Mouse (Mus musculus): Measurements from ENCODE around the gene Brd1. TPM values are rescaled to one million over a fixed set of nuclear protein-coding genes. Genes with fewer than 3 reads are reported as not detected.

Gene Brd1
- polyA plus RNA-seq, 1 experiment from 2014 or later = 15.0 TPM

GRCm38 (mm10) chr15:88675998-88676397 is 58.0 kb downstream of the Brd1 start:
- no peak overlapping the region for H3K27ac ChIP-seq (replicated peaks)
- peak; percentile 69 for ATAC-seq (ENCODE audit: low FRiP score, low read depth)
- WGBS = 50% methylated on average over 5 of the region's 5 CpGs
- no peak overlapping the region for H3K4me2 ChIP-seq
- H3K36me3 ChIP-seq = no peaks in the 10 kb centered on the region
- H3K4me3 ChIP-seq = no peak overlapping the region
- no peaks in the 10 kb centered on the region for H3K27me3 ChIP-seq
- peaks cover 9% of the 10 kb centered on the region for H3K4me1 ChIP-seq (replicated peaks)
- no peak overlapping the region for H3K9ac ChIP-seq
- no peaks in the 10 kb centered on the region for H3K9me3 ChIP-seq

- Histone ChIP-seq H3K27ac (replicated peaks) (no peak overlapping the region), H3K4me1 (replicated peaks) (no peaks in the 10 kb centered on the region), H3K9me3 (no peaks in the 10 kb centered on the region), H3K4me3 (no peak overlapping the region), H3K9ac (no peak overlapping the region), H3K27me3 (no peaks in the 10 kb centered on the region; the same call in 1 of the 2 replicates), H3K36me3 (no peaks in the 10 kb centered on the region), H3K4me2 (no peak overlapping the region)
- WGBS = 85% methylated on average over 2 of the region's 2 CpGs
- ATAC-seq (ENCODE audit: low FRiP score, low read depth) = no peak
Observed at GRCm38 (mm10) chr15:88668693-88669092, 65.3 kb downstream of the Brd1 start.

- Histone ChIP-seq H3K27me3 (peaks cover 8% of the 10 kb centered on the region; the same call in 1 of the 2 replicates), H3K4me1 (replicated peaks) (no peaks in the 10 kb centered on the region), H3K9ac (no peak overlapping the region), H3K36me3 (no peaks in the 10 kb centered on the region), H3K4me3 (no peak overlapping the region), H3K27ac (replicated peaks) (no peak overlapping the region), H3K9me3 (no peaks in the 10 kb centered on the region), H3K4me2 (no peak overlapping the region)
- WGBS = 88% methylated on average over 3 of the region's 3 CpGs
- ATAC-seq (ENCODE audit: low FRiP score, low read depth) = no peak
Observed at GRCm38 (mm10) chr15:88667653-88668052, 66.4 kb downstream of the Brd1 start.

- H3K36me3 ChIP-seq = no peaks in the 10 kb centered on the region
- no peaks in the 10 kb centered on the region for H3K9me3 ChIP-seq
- 41% methylated on average over 4 of the region's 4 CpGs for WGBS
- ATAC-seq (ENCODE audit: low FRiP score, low read depth) = no peak
- no peak overlapping the region for H3K4me2 ChIP-seq
- H3K4me1 ChIP-seq (replicated peaks) = peaks cover 4% of the 10 kb centered on the region
- H3K9ac ChIP-seq = no peak overlapping the region
- H3K27ac ChIP-seq (replicated peaks) = no peak overlapping the region
- H3K27me3 ChIP-seq = peaks cover 13% of the 10 kb centered on the region; the same call in 1 of the 2 replicates
- H3K4me3 ChIP-seq = no peak overlapping the region
Observed at GRCm38 (mm10) chr15:88665846-88666245, 68.2 kb downstream of the Brd1 start.

- WGBS = 38% methylated on average over 11 of the region's 11 CpGs
- Histone ChIP-seq H3K9me3 (no peaks in the 10 kb centered on the region), H3K27ac (replicated peaks) (no peak overlapping the region), H3K4me1 (replicated peaks) (peaks cover 4% of the 10 kb centered on the region), H3K4me3 (no peak overlapping the region), H3K36me3 (no peaks in the 10 kb centered on the region), H3K4me2 (no peak overlapping the region), H3K27me3 (peaks cover 13% of the 10 kb centered on the region; the same call in 1 of the 2 replicates), H3K9ac (no peak overlapping the region)
- ATAC-seq (ENCODE audit: low FRiP score, low read depth) = no peak
Observed at GRCm38 (mm10) chr15:88663041-88663440, 71.0 kb downstream of the Brd1 start.

- H3K36me3 ChIP-seq = no peaks in the 10 kb centered on the region
- H3K4me3 ChIP-seq = no peak overlapping the region
- no peaks in the 10 kb centered on the region for H3K9me3 ChIP-seq
- H3K27me3 ChIP-seq = peaks cover 13% of the 10 kb centered on the region; the same call in 1 of the 2 replicates
- H3K9ac ChIP-seq = no peak overlapping the region
- no peak; the same call in 1 of the 2 replicates for ATAC-seq (ENCODE audit: low FRiP score, low read depth)
- 7% methylated on average over 22 of the region's 22 CpGs for WGBS
- peaks cover 4% of the 10 kb centered on the region for H3K4me1 ChIP-seq (replicated peaks)
- H3K27ac ChIP-seq (replicated peaks) = no peak overlapping the region
- H3K4me2 ChIP-seq = peak overlapping the region; percentile 45
Observed at GRCm38 (mm10) chr15:88662111-88662850, 71.8 kb downstream of the Brd1 start.

- H3K36me3 ChIP-seq = no peaks in the 10 kb centered on the region
- H3K9ac ChIP-seq = no peak overlapping the region
- 74% methylated on average over 3 of the region's 3 CpGs for WGBS
- H3K9me3 ChIP-seq = no peaks in the 10 kb centered on the region
- H3K4me1 ChIP-seq (replicated peaks) = peaks cover 4% of the 10 kb centered on the region
- ATAC-seq (ENCODE audit: low FRiP score, low read depth) = no peak; the same call in 1 of the 2 replicates
- no peak overlapping the region for H3K4me3 ChIP-seq
- no peak overlapping the region for H3K4me2 ChIP-seq
- H3K27ac ChIP-seq (replicated peaks) = no peak overlapping the region
- H3K27me3 ChIP-seq = peaks cover 13% of the 10 kb centered on the region; the same call in 1 of the 2 replicates
Observed at GRCm38 (mm10) chr15:88661654-88662053, 72.4 kb downstream of the Brd1 start.

GRCm38 (mm10) chr15:88652006-88652405 is 82.0 kb downstream of the Brd1 start:
- no peak for ATAC-seq (ENCODE audit: low FRiP score, low read depth)
- Histone ChIP-seq H3K9ac (no peak overlapping the region), H3K27ac (replicated peaks) (no peak overlapping the region), H3K4me3 (no peak overlapping the region), H3K4me2 (no peak overlapping the region), H3K9me3 (no peaks in the 10 kb centered on the region), H3K27me3 (peaks cover 4% of the 10 kb centered on the region; the same call in 1 of the 2 replicates), H3K36me3 (no peaks in the 10 kb centered on the region), H3K4me1 (replicated peaks) (peaks cover 4% of the 10 kb centered on the region; the same call in 1 of the 2 replicates)
- 58% methylated on average over 5 of the region's 5 CpGs for WGBS

GRCm38 (mm10) chr15:88651019-88651418 is 83.0 kb downstream of the Brd1 start:
- 18% methylated on average over 13 of the region's 13 CpGs for WGBS
- no peak overlapping the region for H3K4me3 ChIP-seq
- peak; percentile 65 for ATAC-seq (ENCODE audit: low FRiP score, low read depth)
- H3K4me1 ChIP-seq (replicated peaks) = peaks cover 4% of the 10 kb centered on the region; the same call in 1 of the 2 replicates
- 0 out of 2 replicates have a peak overlapping the region, but pooled peaks have one; percentile 20 for H3K4me2 ChIP-seq
- peaks cover 4% of the 10 kb centered on the region; the same call in 1 of the 2 replicates for H3K27me3 ChIP-seq
- H3K36me3 ChIP-seq = no peaks in the 10 kb centered on the region
- no peak overlapping the region for H3K9ac ChIP-seq
- H3K27ac ChIP-seq (replicated peaks) = no peak overlapping the region
- H3K9me3 ChIP-seq = no peaks in the 10 kb centered on the region

Other genes with a start within 250 kb of the Brd1 start
- gene Zdhhc25, start 133.9 kb downstream of the Brd1 start, polyA plus RNA-seq (2015; fragmentation: Nextera tagmentation; extraction: Ambion mirVana) = not detected in 2 replicates
- gene Zbed4, start 17.4 kb upstream of the Brd1 start, polyA plus RNA-seq (2015; fragmentation: Nextera tagmentation; extraction: Ambion mirVana) = 14.6 and 15.0 TPM in 2 replicates
- gene Alg12, start 85.1 kb upstream of the Brd1 start, polyA plus RNA-seq (2015; fragmentation: Nextera tagmentation; extraction: Ambion mirVana) = 8.1 and 9.2 TPM in 2 replicates
- gene Creld2, start 85.4 kb upstream of the Brd1 start, polyA plus RNA-seq (2015; fragmentation: Nextera tagmentation; extraction: Ambion mirVana) = 63.2 and 66.0 TPM in 2 replicates
- 69.2 and 69.3 TPM in 2 replicates for gene Pim3, start 128.0 kb upstream of the Brd1 start, polyA plus RNA-seq (2015; fragmentation: Nextera tagmentation; extraction: Ambion mirVana)
- 0.08 and 0.14 TPM in 2 replicates for gene Ttll8, start 220.2 kb upstream of the Brd1 start, polyA plus RNA-seq (2015; fragmentation: Nextera tagmentation; extraction: Ambion mirVana)
- 26.5 and 31.0 TPM in 2 replicates for gene Mlc1, start 244.8 kb upstream of the Brd1 start, polyA plus RNA-seq (2015; fragmentation: Nextera tagmentation; extraction: Ambion mirVana)
- not detected in 2 replicates for gene Mov10l1, start 248.7 kb upstream of the Brd1 start, polyA plus RNA-seq (2015; fragmentation: Nextera tagmentation; extraction: Ambion mirVana)